Mouse (Mus musculus) cerebellum, adult (tissue): ENCODE data around the gene Nr2f2.
A peak's percentile ranks its signal among the peaks of the same experiment; 100 is the strongest.

Experiments used
- ATAC-seq: cut with Nextera tagmentation; 2 replicates; pipeline ENCODE4 v1.9.2; 2017; ENCODE audit warnings: mild to moderate bottlenecking, moderate library complexity, mixed read lengths; ENCODE audit not compliant: insufficient number of reproducible peaks, low FRiP score, low TSS enrichment

Nr2f2 gene

DNA sequence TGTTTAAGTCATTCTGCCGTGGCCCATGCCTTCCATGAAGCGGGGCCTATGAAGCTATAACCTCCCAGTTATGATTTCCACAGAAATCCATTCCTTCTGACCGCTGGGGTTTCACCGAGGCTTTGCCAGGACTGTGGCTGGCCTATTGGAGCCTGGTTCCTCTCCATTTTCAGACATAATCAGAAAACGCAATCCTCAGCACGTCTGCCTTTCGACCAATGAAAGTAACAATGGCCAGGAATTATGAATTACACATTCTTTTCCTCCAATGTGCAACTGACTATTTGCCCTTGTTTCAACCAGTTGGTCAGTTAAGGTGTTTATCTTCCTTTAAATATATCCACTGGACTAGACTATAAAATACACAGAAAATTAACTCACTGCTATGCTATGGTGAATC is 31.1 kb downstream of the Nr2f2 start:
- ATAC-seq = no peak

DNA sequence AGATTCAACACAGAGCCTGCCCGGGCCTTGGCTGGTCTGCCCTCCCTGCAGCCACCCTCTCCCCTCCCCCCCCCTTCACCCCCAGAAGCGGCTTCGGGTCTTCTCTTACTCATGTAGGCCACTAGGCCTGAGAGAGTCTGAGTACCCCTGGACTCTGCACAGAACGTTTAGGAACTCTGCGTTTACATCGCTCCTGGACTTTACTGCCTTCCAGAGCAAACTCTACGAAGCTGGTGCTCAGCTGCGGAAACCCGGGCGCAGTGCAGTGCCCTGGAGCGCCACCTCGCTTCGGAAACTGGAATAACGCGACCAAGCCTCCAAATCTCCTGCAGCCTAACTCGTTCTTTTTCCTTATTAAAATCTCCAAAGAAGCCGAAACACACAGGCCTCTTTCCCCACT is 31.7 kb downstream of the Nr2f2 start:
- ATAC-seq = no peak

DNA sequence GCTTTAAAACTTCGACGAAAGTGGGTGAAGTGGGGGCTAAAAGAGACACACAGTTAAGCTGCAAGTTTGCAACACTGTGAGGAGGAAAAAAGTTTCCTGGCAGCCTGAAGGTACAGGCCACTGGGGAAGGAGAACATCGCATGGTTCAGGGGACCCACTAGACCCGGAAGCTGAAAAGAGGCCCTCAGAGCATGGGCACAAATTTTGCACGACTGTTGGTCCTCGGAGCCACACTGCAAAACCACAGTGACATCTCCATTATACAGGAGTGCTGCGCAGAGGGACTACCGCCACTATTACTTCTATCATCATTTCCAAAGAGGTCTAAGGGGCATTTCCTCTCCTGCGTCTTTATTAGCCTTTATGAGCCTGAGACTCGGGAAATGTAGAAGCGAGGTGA is 32.7 kb downstream of the Nr2f2 start:
- no peak for ATAC-seq

DNA sequence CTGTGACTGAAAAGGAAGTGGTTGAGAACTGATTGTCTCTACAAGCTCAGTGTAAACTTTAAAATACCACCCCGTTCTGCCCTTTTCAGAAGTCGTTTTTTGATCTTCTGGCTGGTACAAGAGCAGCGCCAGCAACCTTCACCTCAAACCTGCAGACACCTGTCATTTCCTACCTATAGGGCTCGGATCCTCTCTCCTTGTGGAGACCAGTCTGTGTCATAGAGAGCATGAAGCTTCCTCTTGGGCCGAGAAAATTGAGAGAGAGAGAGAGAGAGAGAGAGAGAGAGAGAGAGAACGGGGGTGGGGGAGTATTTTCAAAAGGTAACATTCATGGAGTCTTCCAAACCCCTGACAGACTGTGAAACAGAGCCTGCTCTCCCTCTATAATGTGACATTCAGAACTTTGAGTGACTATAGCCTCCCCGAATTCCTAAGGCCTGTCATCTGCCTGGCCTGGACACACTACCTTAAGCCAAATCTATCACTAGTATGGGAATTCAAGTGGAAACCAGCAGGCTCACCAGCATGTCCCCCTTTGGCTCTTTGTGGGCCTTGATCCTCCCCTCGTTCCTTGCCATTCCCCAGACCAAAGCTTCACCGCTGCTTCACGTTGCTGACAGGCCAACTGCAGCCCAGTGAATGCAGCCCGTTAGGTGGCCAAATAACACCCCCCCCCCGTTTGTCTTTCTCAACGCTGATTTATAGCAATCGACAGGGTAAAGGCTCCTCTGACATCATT is 33.4 kb downstream of the Nr2f2 start:
- ATAC-seq = no peak

DNA sequence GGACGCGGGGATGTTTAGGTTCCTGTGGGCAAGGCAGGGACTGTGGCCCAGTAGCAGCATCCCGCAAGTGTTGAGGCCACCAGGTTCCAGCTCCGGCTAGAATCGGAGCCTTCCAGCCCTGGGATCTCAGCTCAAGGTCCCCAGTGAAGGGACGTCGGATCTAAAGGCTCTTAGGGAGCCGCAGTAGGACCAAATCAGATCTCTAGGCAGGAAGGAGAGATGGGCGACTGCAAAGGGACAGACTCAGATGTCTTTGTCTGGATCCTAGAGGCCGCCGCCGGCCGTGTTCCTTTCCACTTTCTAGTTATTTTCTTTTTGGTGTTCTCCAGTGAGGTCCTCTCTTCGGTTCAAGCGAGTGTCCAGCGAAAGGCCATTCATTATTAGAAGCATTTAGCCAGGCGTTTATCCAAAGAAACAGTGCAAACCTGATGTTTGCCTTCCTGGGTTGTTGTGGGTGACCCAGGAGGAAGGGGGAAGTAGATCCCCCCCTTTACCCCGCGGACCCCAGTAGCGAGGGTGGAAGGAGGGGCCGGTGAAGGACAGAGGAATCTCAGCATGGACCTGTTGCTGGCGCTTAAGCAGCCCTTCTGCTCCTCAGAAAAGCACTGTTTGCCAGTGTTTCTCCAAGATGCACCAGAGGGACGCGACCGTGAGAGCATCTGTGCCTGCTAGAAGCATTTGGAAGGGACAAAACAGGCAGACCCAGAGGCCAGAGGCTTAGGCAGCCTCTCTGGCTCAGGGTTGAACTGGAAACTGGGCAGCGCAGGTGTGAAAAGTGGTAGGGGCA is 34.3 kb downstream of the Nr2f2 start:
- ATAC-seq = no peak

DNA sequence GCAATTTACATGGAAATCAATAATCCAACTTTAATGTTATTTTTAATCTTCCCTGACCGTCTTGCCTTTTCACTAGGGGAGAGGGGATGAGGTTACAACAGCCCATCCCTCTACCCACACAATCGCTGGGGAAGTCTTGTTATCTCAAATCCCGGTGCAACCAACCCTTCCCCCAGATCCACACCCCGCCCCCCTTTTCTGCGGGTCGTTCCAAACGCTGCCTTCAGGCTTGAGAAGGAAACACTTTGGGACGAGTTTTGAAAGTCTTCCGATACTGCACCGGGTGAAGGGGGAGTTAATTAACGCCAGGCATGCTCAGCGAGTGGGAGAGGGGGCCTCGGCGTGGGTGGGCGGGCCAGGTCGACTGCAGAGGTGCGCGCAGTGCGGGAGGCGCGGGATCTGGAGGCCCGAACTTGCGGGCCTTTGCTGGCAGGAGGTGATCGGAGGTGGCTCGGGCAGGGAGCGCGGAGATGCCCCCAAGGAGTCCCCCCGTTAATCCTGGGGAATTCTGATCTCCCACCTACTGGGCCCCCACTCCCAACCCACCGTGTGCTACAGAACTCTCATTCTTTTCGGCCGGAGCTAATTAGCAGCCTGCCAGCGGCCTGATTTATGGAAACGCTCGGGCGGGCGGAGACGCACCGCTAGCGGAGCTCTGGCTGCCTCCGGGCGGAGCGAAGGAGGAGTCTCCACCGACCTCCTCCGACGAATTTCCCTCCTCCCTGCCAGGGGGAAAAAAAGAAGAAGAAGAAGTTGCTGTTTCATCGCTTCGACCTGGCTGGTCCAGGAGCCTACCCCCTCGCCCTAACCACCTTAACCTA is 35.1 kb downstream of the Nr2f2 start:
- peak; percentile 31; the same call in 1 of the 2 replicates for ATAC-seq

DNA sequence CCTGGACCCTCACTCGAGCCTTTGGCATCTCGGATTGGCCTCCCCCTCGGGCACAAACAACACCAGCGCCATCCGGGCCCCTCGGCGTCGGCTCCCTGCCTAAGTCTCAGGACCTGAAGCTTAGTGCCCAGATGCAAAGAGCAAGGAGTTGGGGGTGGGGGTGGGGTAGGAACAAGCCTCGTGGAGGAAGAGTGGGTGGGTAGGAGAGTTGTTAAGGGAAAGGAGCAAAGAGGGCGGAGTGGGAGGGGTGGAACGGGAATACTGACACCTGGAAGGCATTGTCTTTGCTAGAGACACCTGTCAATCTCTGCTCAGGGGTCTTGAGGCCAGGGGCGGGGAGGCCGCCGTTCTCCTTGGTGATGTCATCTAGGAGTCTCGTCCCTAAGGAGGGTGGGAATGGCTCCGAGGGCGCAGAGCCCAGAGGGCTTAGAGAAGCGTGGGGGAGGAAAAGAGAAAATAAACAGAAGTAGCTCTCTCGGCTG is 35.7 kb downstream of the Nr2f2 start:
- no peak for ATAC-seq

DNA sequence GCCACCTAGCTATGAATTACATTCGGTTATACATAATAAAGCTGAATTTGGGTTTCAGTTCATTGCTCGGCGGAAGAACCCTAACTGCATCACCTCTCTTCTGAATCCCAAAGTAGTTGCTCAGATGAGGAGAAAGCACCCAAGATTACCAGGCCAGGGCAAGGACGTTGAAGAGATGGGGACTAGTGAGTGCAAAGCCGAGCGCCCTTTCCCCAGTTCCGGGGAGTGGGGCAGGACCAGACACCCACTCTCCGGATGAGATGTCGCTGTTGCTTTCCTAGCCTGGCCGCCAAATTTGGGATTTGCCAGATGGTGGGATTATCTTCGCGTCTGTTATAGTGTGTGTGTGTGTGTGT is 36.4 kb downstream of the Nr2f2 start:
- ATAC-seq = no peak

DNA sequence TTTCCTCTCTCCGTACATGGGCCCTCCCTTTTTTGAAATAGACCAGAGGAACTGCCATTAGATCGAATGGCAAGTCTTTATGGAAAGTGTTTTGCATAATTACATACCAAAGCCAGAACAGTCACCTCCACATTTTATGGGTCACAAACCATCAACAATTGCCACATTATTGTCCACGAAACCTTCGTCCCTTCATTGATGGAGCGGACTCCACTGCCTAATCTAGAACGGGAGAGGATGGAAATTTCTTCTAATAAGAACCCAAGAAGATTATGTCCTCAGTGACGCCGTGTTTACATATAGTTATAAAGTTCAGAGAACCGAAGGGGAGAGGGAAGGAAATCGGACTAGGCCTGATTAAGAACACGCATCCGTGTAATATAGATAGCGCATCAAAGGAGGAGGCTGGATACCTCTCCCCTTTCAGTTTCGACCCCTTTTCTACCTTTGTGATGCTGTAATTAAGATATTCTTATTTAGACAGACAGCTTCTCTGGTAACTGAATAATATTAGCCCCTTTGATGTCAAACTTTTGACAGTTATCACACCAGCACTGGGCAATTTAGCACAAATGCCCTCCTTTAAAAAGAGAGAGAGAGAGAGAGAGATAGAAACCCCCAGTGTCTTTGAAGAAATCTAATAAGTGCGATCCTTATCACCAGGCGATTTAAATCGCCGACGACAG is 36.9 kb downstream of the Nr2f2 start:
- no peak for ATAC-seq

DNA sequence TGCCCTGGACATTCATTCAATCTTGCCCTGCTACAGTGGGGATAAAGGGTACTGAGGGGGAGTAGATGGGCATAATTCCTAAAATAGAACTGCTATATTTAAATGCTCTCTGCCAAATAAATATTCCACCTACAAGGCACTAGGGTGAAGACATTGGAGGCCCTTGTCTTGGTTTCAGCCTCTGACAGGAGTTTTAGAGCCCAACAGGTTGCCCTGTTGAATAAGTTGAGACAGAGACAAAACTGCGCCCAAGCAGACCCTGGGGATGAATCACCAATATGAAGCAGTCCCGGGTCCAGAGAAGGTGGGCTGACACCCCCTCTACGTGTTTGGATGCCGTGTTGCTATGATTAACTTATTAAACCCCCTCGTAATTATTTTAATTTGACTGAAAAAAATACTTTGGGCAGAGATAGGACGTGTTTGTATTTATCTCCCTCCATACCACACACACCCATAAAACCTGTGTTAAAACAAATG is 37.5 kb downstream of the Nr2f2 start:
- ATAC-seq = no peak

DNA sequence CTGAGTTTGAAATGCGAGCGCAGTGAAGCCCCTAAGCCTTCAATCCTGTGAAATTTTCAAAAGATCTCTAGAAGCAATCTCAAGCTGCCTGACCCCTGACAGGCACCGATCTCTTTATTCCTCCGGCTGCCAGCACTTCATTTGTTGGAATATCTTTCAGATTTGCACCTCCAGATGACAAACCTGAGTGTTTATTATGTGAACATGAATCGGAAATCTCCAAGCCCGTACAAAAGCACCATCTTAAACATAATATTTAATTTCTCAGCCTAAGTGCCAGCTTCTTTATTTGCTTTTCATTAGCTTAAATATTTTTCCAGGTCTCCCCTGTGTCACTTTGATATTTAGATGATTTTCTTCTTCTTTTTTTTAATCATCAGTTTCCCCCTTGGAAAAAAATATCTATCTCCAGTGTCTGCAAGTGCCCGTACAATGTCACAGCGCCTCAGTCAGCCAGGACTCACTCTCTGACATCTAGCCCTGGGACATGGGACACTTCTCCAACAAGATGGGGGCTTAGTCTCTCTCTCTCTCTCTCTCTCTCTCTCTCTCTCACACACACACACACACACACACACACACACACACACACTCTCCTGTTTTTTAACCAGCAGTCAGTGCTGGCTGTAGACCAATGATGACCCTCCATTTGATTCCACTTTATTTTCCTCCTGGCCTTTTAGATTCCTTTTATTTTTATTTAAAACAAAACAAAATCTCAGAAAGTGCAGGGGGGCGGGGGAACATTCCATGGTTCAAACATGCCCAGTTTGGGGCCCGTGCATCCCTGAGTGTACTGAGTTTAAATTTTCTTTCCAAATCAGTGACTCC is 38.1 kb downstream of the Nr2f2 start:
- no peak for ATAC-seq

DNA sequence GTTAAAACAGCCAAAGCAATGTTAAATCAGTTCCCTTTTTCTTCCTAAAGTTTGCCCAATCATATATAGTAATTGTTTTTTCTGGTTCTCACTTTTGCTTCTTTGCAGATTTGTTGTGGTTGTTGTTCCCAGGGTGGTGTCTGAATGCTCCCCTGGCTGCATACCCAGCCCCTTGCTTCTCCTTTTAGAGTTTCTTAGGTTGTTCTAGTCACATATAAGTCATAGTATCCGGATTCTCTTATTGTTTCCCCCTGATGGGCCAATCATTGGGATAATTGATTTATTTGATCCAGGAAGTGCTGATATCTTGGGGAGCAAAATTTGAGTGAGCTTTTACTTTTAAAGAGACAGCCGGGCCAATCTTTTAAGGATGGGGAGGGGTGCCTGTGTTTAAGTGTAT is 39.3 kb downstream of the Nr2f2 start:
- no peak for ATAC-seq

DNA sequence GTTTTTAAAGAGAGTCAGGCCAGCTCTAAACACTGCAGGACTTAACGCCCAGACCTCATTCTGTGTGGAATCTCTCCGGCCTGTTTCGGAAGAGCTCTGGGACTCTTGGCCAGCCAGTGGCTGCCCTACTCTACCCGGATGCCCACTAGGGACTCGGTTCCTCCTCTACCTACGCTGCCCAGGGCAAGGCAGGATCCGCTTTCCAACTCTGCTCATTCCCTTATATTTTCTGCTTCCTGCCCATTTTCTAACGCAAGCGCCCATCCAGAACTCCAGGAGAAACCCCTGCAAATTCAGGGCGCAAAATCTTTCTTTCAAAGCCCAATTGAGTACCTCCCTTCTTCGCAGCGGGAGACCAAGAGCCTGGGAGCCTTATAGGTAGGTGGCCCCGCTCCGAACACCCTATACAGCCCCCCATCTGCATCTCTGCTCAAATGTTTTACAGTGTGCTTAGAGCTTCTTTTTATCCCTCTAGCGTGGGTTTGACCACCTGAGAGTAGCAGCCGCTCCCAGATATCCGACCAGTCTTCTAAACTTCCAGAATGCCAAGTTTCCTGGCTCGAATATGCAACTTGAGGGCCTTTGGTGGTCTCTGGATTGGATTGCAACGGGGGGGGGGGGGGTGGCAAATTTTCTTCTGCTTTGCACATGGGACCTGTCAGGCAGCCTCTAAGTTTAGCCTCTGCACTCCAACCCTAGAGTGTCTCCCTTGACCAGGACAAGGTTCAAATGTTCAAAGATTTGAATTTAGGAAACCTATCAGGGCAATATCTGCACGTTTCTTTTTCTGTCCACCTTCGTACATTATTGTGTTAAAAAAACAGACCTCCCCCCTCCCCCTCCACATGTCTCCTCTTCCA is 40.1 kb downstream of the Nr2f2 start:
- no peak for ATAC-seq

DNA sequence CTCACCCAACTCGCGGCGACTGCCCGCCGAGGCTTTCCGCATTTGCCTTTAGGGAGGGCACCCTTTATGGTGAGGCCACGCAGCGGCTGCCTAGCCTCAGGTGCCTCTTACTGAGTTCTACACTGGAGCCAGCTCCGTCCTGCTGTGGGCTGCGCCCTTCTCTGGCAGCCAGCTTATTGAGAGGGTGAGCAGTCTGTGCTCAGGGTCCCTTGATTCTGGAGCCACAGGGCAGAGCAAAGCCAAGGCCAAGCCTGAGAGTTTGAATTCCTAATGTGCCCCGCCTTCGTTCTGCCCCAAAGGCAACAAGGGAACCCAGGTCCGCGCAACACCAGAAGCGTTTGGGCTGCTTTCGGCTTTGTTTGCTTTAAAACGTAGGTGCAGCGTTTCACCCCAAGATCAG is 41.2 kb downstream of the Nr2f2 start:
- no peak for ATAC-seq

DNA sequence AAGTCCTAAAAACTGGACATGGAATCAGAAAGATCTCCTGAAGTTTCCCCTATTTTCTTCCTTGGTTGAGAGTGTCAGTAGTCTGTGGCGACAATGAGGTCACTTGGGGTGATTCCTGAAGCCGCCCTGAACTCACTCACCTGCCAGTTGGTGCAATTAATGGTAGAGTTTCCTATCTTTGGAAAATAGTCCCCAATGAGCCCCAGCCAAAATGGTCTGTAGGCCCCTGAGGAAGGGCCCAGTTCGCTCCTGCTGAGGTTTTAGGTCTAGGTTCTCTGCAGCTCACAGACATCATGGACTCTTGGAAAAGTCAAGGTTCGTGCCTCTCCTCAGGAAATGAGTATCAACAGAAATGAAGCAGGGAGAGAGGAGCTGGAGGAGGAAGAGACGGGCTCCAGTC is 42.0 kb downstream of the Nr2f2 start:
- ATAC-seq = no peak

DNA sequence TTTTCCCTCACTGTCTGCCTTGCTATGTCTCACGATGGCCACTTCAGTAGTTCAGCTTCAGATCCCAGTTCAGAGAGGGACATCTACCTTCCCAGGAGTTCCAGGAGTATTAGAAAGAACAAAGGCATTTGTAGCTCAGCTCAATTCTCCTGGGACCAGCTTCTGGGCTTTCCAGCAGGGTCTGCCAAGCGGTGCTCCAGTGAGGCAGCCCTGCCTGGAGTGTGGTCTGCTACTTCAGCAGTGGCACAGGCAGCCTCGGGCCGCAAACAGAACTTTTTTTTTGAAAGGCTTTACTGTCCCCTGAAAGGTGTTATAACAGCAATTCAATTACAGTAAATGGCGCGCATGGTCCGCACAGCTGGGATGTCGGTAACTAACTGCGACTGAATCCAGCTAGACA is 42.5 kb downstream of the Nr2f2 start:
- ATAC-seq = no peak

DNA sequence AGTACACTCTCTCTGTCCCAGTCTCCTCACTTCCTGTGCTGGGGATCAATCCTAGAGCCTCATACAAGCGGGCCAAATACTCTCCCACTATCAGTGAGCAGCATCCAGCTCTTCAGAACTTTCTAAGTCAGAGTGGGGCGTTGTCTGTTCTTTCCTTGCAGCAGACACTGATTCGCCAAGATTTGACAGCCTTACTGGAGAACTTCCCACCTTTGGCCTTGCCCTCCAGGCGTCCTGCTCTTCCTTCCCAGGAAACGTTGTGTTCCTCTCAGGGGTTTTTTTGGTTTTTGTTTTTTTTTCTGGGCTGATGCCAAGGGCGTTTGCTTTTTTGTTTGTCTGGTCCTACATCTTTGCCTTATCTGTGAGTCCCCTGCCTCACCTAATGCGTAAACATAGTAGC is 60.8 kb downstream of the Nr2f2 start:
- no peak for ATAC-seq

DNA sequence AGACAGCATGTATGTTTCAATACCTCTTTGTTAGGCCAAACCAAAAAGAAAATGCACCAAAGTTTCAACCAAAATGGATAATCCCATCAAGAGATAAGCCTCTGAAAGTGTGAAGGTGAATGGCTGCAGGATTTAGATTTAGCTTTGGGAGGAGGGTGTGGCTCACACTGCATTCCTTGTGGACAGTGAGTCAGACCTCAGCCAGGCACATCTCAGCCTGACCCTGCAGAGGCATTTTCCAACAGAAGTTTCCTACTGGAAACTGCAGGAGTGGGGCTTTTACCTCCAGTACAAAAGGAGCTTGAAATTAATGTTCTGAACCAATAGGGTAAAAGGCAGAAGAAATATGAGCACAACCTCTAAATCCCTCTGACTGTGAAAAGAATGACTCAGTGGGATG is 62.1 kb downstream of the Nr2f2 start:
- no peak for ATAC-seq
